Mouse (Mus musculus) E14TG2a.4 (cell line): ENCODE measurements around the gene Thada.

ENCODE experiments used
- H3K27me3 ChIP-seq: 2 replicates; pipeline ENCODE4 v1.6.1; 2014; ENCODE audit warnings: low read length, control low read depth; ENCODE audit not compliant: insufficient read depth
- H3K36me3 ChIP-seq: 2 replicates; pipeline ENCODE4 v1.6.1; 2014; ENCODE audit warnings: low read length, control low read depth; ENCODE audit not compliant: insufficient read depth
- H3K4me1 ChIP-seq: replicated peaks from 2 replicates; pipeline ENCODE4 v1.6.1; 2014; ENCODE audit warnings: low read depth, low read length, control low read depth
- H3K4me3 ChIP-seq: replicated peaks from 2 replicates; pipeline ENCODE4 v1.5.1; 2014; ENCODE audit warnings: mild to moderate bottlenecking, low read length
- H3K9me3 ChIP-seq: 2 replicates; pipeline ENCODE4 v1.6.1; 2014; ENCODE audit warnings: low read length, control low read depth
- CTCF ChIP-seq: conservative IDR thresholded peaks from 2 replicates; pipeline ENCODE4 v1.5.1; 2014; ENCODE audit warnings: low read length
- NANOG ChIP-seq: IDR thresholded peaks from 2 replicates; pipeline ENCODE4 v1.6.1; 2014; ENCODE audit warnings: borderline replicate concordance, low read length, mixed read lengths
- POU5F1 ChIP-seq: IDR thresholded peaks from 2 replicates; pipeline ENCODE4 v1.6.1; 2014; ENCODE audit warnings: low read length, borderline replicate concordance

Thada gene

DNA sequence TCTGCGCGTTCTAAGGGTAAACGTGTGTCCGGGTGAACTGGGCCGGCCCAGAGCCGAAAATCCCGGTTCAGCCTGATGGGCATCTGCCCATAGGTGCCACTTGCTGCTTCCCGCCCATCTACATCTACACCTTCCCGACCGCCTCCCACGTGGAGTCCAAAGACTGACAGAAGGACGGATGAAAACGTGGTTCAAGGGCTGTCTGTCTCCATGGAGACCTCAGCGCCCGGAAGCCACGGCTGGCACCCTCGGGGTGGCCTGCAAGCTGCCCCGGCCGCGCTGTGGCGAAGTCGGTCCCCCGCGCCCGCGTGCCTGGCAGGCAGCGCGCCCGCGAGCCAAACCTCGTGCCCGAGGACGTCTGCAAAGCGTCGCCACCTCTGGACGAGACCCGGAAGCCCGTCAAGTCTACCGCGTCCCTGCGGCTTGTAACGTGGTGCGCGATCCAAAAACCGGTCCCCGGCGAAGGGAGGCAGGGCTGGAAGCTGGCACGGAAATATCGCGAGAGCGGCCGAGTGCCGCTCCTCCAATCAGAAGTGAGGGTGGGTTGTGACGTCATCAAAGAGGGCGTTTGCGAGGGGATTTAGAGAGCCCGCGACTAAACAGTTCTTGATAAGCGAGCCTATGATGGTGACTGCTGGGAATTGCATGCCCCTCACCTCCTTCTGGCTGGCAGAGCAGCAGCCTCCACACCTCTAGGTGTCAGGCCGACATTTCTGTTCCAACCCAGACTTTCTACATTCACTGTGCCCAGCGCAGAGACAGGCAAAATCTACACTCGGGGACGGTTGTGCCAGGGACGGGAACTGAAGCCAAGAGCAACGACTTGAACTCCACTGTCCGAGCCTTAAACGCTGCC is at the start of gene Thada:
TSS of gene Thada (minus strand) at position 453 of the 856 bp plus-strand sequence.
- Histone ChIP-seq H3K4me3 (peak within 1 kb of the TSS; percentile 97), H3K27me3 (no peaks in the 10 kb centered on the region), H3K4me1 (peaks cover 26% of the 10 kb centered on the region), H3K9me3 (no peaks in the 10 kb centered on the region), H3K36me3 (peaks cover 11% of the 10 kb centered on the region)
- no peak for TF ChIP-seq POU5F1
- no peak for TF ChIP-seq NANOG
- no peak for TF ChIP-seq CTCF

DNA sequence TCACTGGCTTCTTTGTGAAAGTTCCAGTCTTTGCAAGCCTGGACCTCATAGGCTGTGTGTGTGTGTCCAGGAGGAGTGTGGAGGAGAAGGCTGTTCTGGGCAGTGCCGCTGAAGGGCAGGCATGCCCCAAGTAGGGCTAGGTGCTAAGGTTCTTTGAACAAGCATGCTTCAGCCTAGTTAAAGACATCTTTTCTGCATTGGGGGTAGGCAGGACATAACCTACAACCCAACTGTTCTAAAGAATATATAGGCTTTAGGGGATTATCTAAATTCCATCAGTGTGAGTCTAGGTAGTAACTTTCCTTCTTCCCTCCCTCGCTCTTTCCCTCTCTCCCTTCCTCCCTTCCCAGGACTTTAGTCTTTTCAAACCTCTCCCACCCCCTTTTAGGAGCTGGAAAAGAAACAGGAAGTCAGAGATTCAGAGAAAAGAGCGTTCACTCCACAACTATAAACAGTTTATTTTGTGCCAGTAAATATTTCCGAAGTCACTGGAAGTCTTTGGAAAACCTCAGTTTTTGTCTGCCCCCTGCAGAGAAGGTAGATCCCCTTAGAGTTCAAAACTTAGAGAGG is 46.6 kb upstream of the Thada start:
- Histone ChIP-seq H3K27me3 (peaks cover 16% of the 10 kb centered on the region), H3K4me3 (peak overlapping the region; percentile 90), H3K36me3 (no peaks in the 10 kb centered on the region), H3K9me3 (no peaks in the 10 kb centered on the region), H3K4me1 (peaks cover 15% of the 10 kb centered on the region)
- TF ChIP-seq POU5F1 = no peak
- no peak for TF ChIP-seq NANOG

DNA sequence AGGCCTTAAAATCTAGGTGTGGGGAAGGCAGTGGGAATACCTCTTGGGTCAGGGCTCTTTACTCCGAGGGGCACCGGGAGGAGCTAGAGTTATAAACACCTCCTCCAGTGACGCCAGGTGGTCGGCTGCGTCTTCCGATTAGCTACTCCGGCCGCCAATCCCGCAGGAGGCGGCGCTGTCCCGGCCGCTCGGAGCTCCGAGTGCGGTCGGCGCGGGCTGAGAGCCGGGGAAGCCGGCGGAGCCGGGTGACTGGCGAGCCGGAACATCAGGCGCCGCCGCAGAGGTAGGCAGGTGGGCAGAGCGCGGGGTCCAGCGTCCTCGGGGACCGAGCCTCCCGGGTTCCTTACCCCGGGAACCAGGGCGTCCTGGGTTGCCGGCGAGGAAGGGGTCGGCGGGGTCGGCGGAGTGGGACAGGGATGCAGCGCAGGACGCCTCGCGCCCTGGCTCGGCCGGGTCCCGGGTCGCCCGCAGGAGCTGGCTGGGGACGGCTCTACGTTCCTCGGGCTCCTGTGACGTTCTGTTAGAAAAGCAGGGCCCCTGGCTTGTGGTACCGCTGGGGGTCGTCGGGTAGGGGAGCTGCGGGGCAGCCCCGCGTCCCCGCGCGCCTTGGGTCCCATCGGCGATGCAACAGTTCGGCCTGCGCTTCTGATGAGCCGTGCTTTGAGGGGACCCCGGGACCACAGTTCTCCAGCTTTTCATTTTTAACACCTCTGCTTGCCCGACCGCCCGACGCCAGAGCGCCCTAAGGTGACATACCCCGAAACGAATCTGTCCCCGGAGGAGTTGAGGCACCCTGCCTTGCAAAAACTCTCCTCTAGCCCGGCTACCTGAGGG is 45.9 kb upstream of the Thada start, which contains the start of gene Plekhh2:
TSS of gene Plekhh2 (plus strand) at position 214 of the 834 bp plus-strand sequence.
- H3K4me1 ChIP-seq = peaks cover 15% of the 10 kb centered on the region

DNA sequence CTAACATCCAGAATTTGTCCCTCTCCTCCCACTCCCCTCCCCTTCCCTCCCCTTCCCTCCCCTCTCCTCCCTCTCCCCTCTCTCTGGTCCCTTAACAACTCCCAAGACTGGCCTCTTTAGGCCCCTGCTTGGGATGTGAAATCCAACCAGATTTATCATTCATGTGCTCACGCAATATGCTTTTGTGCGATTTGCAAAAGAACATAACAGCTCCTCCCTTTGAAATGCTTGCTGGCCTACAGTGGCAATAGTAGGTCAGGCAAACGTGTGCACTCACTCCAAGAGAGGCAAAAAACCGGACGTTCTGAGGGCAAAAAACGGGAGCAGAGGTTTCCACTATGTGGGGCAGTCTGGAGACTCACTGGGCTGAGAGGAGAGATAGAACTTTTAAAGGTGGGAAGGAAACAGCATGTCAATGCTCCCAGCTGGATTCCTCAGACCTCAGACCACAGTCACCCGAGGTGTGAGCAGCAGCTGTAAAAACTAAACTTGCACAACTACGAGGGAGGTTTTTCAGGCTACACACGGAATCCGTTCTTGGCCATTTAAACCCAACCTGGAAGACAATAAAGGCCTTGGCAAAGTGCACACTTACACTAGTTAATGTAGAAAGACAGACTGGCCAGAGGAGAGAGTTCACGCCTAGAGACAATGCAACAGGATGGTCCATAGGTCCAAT is 45.1 kb upstream of the Thada start:
- H3K27me3 ChIP-seq = peaks cover 16% of the 10 kb centered on the region
- H3K4me1 ChIP-seq = peaks cover 15% of the 10 kb centered on the region
- no peak for TF ChIP-seq CTCF
- H3K36me3 ChIP-seq = no peaks in the 10 kb centered on the region
- peak overlapping the region; percentile 90 for H3K4me3 ChIP-seq
- H3K9me3 ChIP-seq = no peaks in the 10 kb centered on the region

More for the DNA sequence above, 45.9 kb upstream of the Thada start, which contains the start of gene Plekhh2:
- Histone ChIP-seq H3K27me3 (peaks cover 16% of the 10 kb centered on the region), H3K36me3 (no peaks in the 10 kb centered on the region), H3K4me3 (peak within 1 kb of the TSS; percentile 90), H3K9me3 (no peaks in the 10 kb centered on the region)
- TF ChIP-seq CTCF (no peak), NANOG (no peak), POU5F1 (no peak)

DNA sequence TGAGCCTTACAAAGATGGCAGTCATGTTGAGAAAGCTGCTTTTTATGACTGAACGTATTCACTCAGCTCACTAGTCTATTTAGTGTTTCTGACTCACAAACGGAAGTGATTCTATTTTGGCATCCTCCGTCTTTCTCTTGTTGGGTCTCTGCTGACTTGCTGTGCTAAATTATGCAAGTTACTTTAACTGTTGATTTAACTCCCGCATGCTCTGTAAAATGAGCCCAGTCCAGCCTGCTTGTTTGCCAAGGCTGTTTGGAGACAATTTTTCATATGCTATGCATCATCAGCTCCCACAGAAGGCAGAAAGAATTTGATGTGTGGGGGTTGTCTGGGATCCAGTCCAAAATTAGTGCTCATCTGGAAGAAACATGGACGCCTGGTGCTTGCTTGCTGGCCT is 44.4 kb upstream of the Thada start:
- Histone ChIP-seq H3K27me3 (peaks cover 16% of the 10 kb centered on the region), H3K4me1 (peaks cover 15% of the 10 kb centered on the region), H3K36me3 (no peaks in the 10 kb centered on the region), H3K9me3 (no peaks in the 10 kb centered on the region), H3K4me3 (no peak overlapping the region)
- TF ChIP-seq NANOG (no peak), CTCF (no peak), POU5F1 (no peak)

DNA sequence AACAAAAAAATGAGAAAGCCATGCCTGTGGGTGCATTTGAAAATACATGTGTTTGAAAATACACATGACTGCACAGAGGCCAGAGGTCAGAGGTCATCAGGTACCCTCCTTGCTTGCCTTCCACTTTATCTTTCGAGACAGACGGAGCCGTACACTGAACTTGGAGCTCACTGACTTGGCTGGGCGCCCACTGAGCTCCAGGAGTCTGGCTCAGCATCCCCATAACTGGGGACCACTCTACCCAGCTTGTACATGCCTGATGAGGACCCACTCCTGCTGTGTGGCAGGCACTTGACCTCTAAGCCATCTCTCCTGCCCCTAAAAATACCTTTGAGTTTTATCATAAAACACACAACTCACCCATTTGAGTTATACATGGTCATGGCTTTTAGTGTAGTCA is 43.2 kb upstream of the Thada start:
- H3K9me3 ChIP-seq = no peaks in the 10 kb centered on the region
- no peak for TF ChIP-seq CTCF
- no peak for TF ChIP-seq NANOG
- no peak for TF ChIP-seq POU5F1
- peaks cover 15% of the 10 kb centered on the region for H3K4me1 ChIP-seq
- no peaks in the 10 kb centered on the region for H3K36me3 ChIP-seq
- no peak overlapping the region for H3K4me3 ChIP-seq
- H3K27me3 ChIP-seq = peaks cover 16% of the 10 kb centered on the region

DNA sequence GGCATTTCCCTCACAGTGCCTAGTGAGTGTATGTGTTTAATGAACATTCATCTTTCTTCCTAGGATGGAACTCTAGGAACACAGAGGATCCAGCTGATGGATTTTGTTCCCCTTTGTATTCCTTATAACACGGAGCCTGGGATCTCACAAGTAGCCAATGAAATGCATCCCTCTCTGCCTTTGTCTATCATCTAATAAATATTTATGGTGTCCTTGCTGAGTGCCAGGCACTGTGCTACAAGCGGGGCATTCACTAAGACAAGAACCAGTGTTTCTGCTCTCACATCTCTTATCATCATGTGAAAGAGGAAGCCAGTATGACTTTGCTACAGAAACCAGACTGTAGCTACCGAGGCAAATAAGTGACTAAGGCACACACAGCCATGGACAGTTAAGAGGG is 42.7 kb upstream of the Thada start:
- Histone ChIP-seq H3K27me3 (peaks cover 16% of the 10 kb centered on the region), H3K4me1 (peaks cover 19% of the 10 kb centered on the region), H3K36me3 (no peaks in the 10 kb centered on the region), H3K4me3 (no peak overlapping the region), H3K9me3 (no peaks in the 10 kb centered on the region)
- TF ChIP-seq CTCF (no peak), NANOG (no peak), POU5F1 (no peak)

DNA sequence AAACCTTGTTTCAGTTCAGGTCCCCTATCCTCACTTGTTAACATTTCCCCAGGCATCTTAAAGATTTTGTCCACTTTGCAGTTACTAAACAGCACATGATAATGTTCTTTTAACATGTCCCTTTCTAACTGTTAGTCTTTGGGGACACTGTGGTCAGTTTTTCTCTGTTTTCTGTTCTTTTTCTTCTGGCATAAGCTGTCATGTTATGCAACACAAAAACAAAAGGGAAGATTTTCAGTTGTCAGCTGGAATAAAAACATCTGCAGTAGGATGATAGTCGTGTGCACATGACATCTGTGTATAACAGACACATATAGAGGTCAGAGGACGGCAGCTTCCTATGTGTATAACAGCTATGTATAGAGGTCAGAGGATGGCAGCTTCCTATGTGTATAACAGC is 39.9 kb upstream of the Thada start:
- H3K27me3 ChIP-seq = peaks cover 3% of the 10 kb centered on the region; the same call in 1 of the 2 replicates
- no peak for TF ChIP-seq CTCF
- no peak for TF ChIP-seq POU5F1
- no peak for TF ChIP-seq NANOG
- H3K4me3 ChIP-seq = no peak overlapping the region
- no peaks in the 10 kb centered on the region for H3K36me3 ChIP-seq
- no peaks in the 10 kb centered on the region for H3K9me3 ChIP-seq
- H3K4me1 ChIP-seq = peaks cover 18% of the 10 kb centered on the region
